Comparison of ENCODE assay signal across 11 mouse cellular contexts in the genomic region with DNA sequence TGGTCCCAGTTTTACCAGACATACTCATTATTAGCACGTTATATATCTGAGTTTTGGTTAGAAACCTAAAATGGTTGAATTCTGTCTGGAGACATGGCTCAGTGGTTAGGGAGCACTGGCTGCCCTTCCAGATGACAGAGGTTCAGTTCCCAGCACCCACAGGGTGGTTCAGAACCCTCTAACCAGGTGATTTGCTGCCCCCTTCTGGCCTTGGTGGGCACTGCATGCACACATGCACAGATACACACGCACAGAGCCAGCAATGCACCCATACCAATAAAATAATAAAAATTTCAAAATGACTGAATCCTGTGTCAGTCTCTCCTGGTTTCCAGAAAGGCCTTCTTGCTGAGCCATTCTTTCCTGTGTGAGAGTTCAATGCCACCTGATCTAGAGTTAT. TPM values are rescaled to one million over a fixed set of nuclear protein-coding genes. Genes with fewer than 3 reads are reported as not detected.
DNase-seq lines count a peak whose midpoint lies in the region; ATAC-seq and TF ChIP-seq lines count a peak whose summit lies in the region.
"Had no signal": no experiment of that assay in that cellular context is flagged by ENCODE, and none has a peak within 500 bp of the region (broad histone marks: within the 10 kb centered on the region; RNA-seq: fewer than 3 reads in every experiment).

No protein-coding gene starts in this region.

- peak; percentile 47 for TF ChIP-seq CTCF in intestine, postnatal 0 days (IDR thresholded peaks at IDR 0.05; ENCODE audit: low read depth)
- 0 out of 2 replicates have a peak, but pooled peaks have one; percentile 36 for TF ChIP-seq CTCF in thymus, adult 2 months (IDR thresholded peaks at IDR 0.05; ENCODE audit: borderline replicate concordance, control insufficient read depth, extremely low read depth, insufficient read depth, low read length, poor library complexity)

- H3K4me3 ChIP-seq in intestine, postnatal 0 days (ENCODE audit: low read depth, low read length): no peak overlapping the region
- no peak overlapping the region for H3K4me3 ChIP-seq in intestine, embryonic 16.5 days (ENCODE audit: low read length)
- H3K4me3 ChIP-seq in thymus, adult 2 months (ENCODE audit: control insufficient read depth, insufficient read depth, low read length): no peak overlapping the region
- H3K4me3 ChIP-seq in forebrain, embryonic 16.5 days (replicated peaks; ENCODE audit: low read length): no peak overlapping the region
- H3K4me3 ChIP-seq: liver, embryonic 13.5 days had no signal

- H3K36me3 ChIP-seq in intestine, postnatal 0 days (ENCODE audit: control insufficient read depth, insufficient read depth): no peaks in the 10 kb centered on the region
- H3K36me3 ChIP-seq in intestine, embryonic 16.5 days (ENCODE audit: control insufficient read depth, insufficient read depth, low read length): no peaks in the 10 kb centered on the region
- no peaks in the 10 kb centered on the region for H3K36me3 ChIP-seq in thymus, adult 2 months (ENCODE audit: control insufficient read depth, insufficient read depth, low read length)
- H3K36me3 ChIP-seq in forebrain, embryonic 16.5 days (ENCODE audit: control insufficient read depth, insufficient read depth): no peaks in the 10 kb centered on the region
- H3K36me3 ChIP-seq: liver, embryonic 13.5 days had no signal

- no peak for TF ChIP-seq POLR2A in thymus, adult 2 months (IDR thresholded peaks at IDR 0.05; ENCODE audit: control insufficient read depth, extremely low read depth, insufficient read depth, low read length, poor library complexity)

- peaks cover 2% of the 10 kb centered on the region; the same call in 1 of the 2 replicates for H3K4me1 ChIP-seq in intestine, postnatal 0 days (replicated peaks; ENCODE audit: control insufficient read depth, insufficient read depth, low read length)
- H3K4me1 ChIP-seq in intestine, embryonic 16.5 days (ENCODE audit: control insufficient read depth, insufficient read depth, low read length): peaks cover 7% of the 10 kb centered on the region
- peaks cover 3% of the 10 kb centered on the region; the same call in 1 of the 2 replicates for H3K4me1 ChIP-seq in thymus, adult 2 months (replicated peaks; ENCODE audit: control insufficient read depth, insufficient read depth, low read length)
- peaks cover 16% of the 10 kb centered on the region for H3K4me1 ChIP-seq in forebrain, embryonic 16.5 days (replicated peaks; ENCODE audit: control insufficient read depth, insufficient read depth, low read length)

- no peak overlapping the region for H3K27ac ChIP-seq in intestine, postnatal 0 days (ENCODE audit: low read depth, low read length)
- H3K27ac ChIP-seq in intestine, embryonic 16.5 days (ENCODE audit: low read length): no peak overlapping the region
- no peak overlapping the region for H3K27ac ChIP-seq in thymus, adult 2 months (ENCODE audit: control insufficient read depth, insufficient read depth, low read length)
- no peak overlapping the region for H3K27ac ChIP-seq in forebrain, embryonic 16.5 days (ENCODE audit: low read length)
- H3K27ac ChIP-seq: liver, embryonic 13.5 days had no signal

- no peak for DNase-seq in thymus, adult 2 months
- no peak for DNase-seq in thymus, postnatal 10 days (ENCODE audit: low spot score in 2 of 2)
- peak; percentile 32 for DNase-seq in induced T-regulatory cell, adult 2 months (ENCODE audit: low read depth)
- DNase-seq: adrenal gland, postnatal 25 days; cerebellum, adult 11-12 months; liver, embryonic 13.5 days; right cerebral cortex, postnatal 4 days had no signal

- no peak overlapping the region for H3K9ac ChIP-seq in intestine, postnatal 0 days (ENCODE audit: low read depth, low read length)
- H3K9ac ChIP-seq in intestine, embryonic 16.5 days (ENCODE audit: low read depth, low read length): no peak overlapping the region
- no peak overlapping the region for H3K9ac ChIP-seq in forebrain, embryonic 16.5 days (replicated peaks; ENCODE audit: low read depth, low read length)
- H3K9ac ChIP-seq: liver, embryonic 13.5 days had no signal

- H3K27me3 ChIP-seq in intestine, postnatal 0 days (replicated peaks; ENCODE audit: control insufficient read depth, insufficient read depth, low read length): no peaks in the 10 kb centered on the region
- H3K27me3 ChIP-seq in intestine, embryonic 16.5 days (replicated peaks; ENCODE audit: control insufficient read depth, insufficient read depth, low read length): no peaks in the 10 kb centered on the region
- no peaks in the 10 kb centered on the region for H3K27me3 ChIP-seq in thymus, adult 2 months (ENCODE audit: control insufficient read depth, insufficient read depth, low read length)
- no peaks in the 10 kb centered on the region for H3K27me3 ChIP-seq in forebrain, embryonic 16.5 days (replicated peaks; ENCODE audit: control insufficient read depth, insufficient read depth, low read length)
- H3K27me3 ChIP-seq: liver, embryonic 13.5 days had no signal

- ATAC-seq in intestine, postnatal 0 days: no peak
- ATAC-seq in intestine, embryonic 16.5 days: no peak
- no peak for ATAC-seq in granulocyte monocyte progenitor cell, adult 5-6 weeks (replicated peaks; ENCODE audit: poor library complexity, severe bottlenecking)
- no peak for ATAC-seq in forebrain, embryonic 16.5 days

- H3K4me2 ChIP-seq in intestine, postnatal 0 days (replicated peaks; ENCODE audit: low read depth): no peak overlapping the region
- no peak overlapping the region for H3K4me2 ChIP-seq in intestine, embryonic 16.5 days (ENCODE audit: low read depth, low read length)
- H3K4me2 ChIP-seq in forebrain, embryonic 16.5 days (ENCODE audit: low read length): no peak overlapping the region
- H3K4me2 ChIP-seq: liver, embryonic 13.5 days had no signal

- H3K9me3 ChIP-seq in intestine, postnatal 0 days (ENCODE audit: control insufficient read depth): no peaks in the 10 kb centered on the region
- H3K9me3 ChIP-seq in intestine, embryonic 16.5 days (ENCODE audit: control insufficient read depth, low read length): no peaks in the 10 kb centered on the region; the same call in 1 of the 2 replicates
- no peaks in the 10 kb centered on the region for H3K9me3 ChIP-seq in forebrain, embryonic 16.5 days (ENCODE audit: control insufficient read depth, low read length)

- 93% methylated on average over 2 of the region's 2 CpGs for WGBS in intestine, postnatal 0 days
- WGBS in intestine, embryonic 16.5 days: 95% methylated on average over 2 of the region's 2 CpGs
- WGBS in thymus, adult 2 months: 97% methylated on average over 2 of the region's 2 CpGs
- WGBS in forebrain, embryonic 16.5 days: 100% methylated on average over 2 of the region's 2 CpGs

RNA-seq across cellular contexts. Expression of a gene that starts 3.9 kb away (rescaled TPM):
- polyA plus RNA-seq in intestine, postnatal 0 days (2015; fragmentation: Nextera tagmentation; extraction: Ambion mirVana): 64.9 and 66.6 TPM in 2 replicates
- 127 and 136 TPM in 2 replicates for polyA plus RNA-seq in intestine, embryonic 16.5 days (2015; fragmentation: Nextera tagmentation; extraction: Ambion mirVana)
- polyA plus RNA-seq in thymus, adult 2 months (2012; rRNA removed): 85.9 and 108 TPM in 2 replicates
- total RNA-seq in granulocyte monocyte progenitor cell, adult 5-6 weeks (2014; fragmentation: Nextera tagmentation): 85.0 and 114 TPM in 2 replicates
- 126 and 134 TPM in 2 replicates for total RNA-seq in granulocyte monocyte progenitor cell, adult 5-6 weeks (2017)
- 118 and 123 TPM in 2 replicates for polyA plus RNA-seq in forebrain, embryonic 16.5 days (2015; fragmentation: Nextera tagmentation; extraction: Ambion mirVana)

RNA-seq across cellular contexts. Expression of a gene that starts 19.0 kb away (rescaled TPM):
- 29.9 and 32.3 TPM in 2 replicates for polyA plus RNA-seq in intestine, postnatal 0 days (2015; fragmentation: Nextera tagmentation; extraction: Ambion mirVana)
- 28.8 and 31.1 TPM in 2 replicates for polyA plus RNA-seq in intestine, embryonic 16.5 days (2015; fragmentation: Nextera tagmentation; extraction: Ambion mirVana)
- 10.7 and 13.0 TPM in 2 replicates for polyA plus RNA-seq in thymus, adult 2 months (2012; rRNA removed)
- total RNA-seq in granulocyte monocyte progenitor cell, adult 5-6 weeks (2014; fragmentation: Nextera tagmentation): 9.5 and 11.8 TPM in 2 replicates
- 24.9 and 27.5 TPM in 2 replicates for total RNA-seq in granulocyte monocyte progenitor cell, adult 5-6 weeks (2017)
- polyA plus RNA-seq in forebrain, embryonic 16.5 days (2015; fragmentation: Nextera tagmentation; extraction: Ambion mirVana): 28.7 and 31.6 TPM in 2 replicates
